Mouse (Mus musculus) olfactory bulb, adult 2 months (tissue): ENCODE data around the gene 5330417H12Rik. TPM values are rescaled to one million over a fixed set of nuclear protein-coding genes. Genes with fewer than 3 reads are reported as not detected.

Source experiments
- H3K27ac ChIP-seq: fragments of 200-500 bp; 2 replicates; pipeline ENCODE4 v1.5.1; 2012; ENCODE audit warnings: low read depth, low read length; ENCODE audit not compliant: insufficient read depth
- H3K4me1 ChIP-seq: fragments of 200-500 bp; 2 replicates; pipeline ENCODE4 v1.6.1; 2012; ENCODE audit warnings: low read length; ENCODE audit not compliant: control insufficient read depth, insufficient read depth
- H3K4me3 ChIP-seq: fragments of 200-500 bp; 2 replicates; pipeline ENCODE4 v1.5.1; 2012; ENCODE audit warnings: mild to moderate bottlenecking, low read depth, low read length, moderate library complexity; ENCODE audit not compliant: insufficient read depth
- CTCF ChIP-seq: fragments of 200-500 bp; IDR thresholded peaks from 2 replicates; pipeline ENCODE4 v1.5.1; 2012; ENCODE audit warnings: low read depth, mild to moderate bottlenecking, low read length, moderate library complexity; ENCODE audit not compliant: insufficient read depth
- POLR2A ChIP-seq: fragments of 200-500 bp; IDR thresholded peaks from 2 replicates; pipeline ENCODE4 v1.6.1; 2012; ENCODE audit warnings: mild to moderate bottlenecking, low read depth, low read length, moderate library complexity; ENCODE audit not compliant: insufficient read depth
- WGBS: fragments of 180-500 bp; shearing (Covaris S2); methylation state at CpG from one replicate; pipeline ENCODE4 v1.1.7; 2018; 5-methylcytosine and 5-hydroxymethylcytosine counted together
- polyA plus RNA-seq: library from polyadenylated mRNA; stranded (reverse); fragments of >200 nt; gene quantifications from 2 replicates; pipeline ENCODE4 v1.2.4, GENCODE M21; 2012; ENCODE audit warnings: low replicate concordance; ENCODE audit not compliant: missing spikeins, insufficient read depth, insufficient read length

Gene 5330417H12Rik
- polyA plus RNA-seq, 1 experiment = not detected

- Histone ChIP-seq H3K4me1 (peaks cover 11% of the 10 kb centered on the region), H3K27ac (no peak overlapping the region), H3K4me3 (no peak overlapping the region)
- 50% methylated on average over 7 of the region's 7 CpGs for WGBS
- no peak for TF ChIP-seq CTCF
- TF ChIP-seq POLR2A = no peak
Measured at GRCm38 (mm10) chr7:107593904-107594303, 31.1 kb downstream of the 5330417H12Rik start.

- Histone ChIP-seq H3K4me3 (no peak overlapping the region), H3K27ac (no peak overlapping the region), H3K4me1 (peaks cover 11% of the 10 kb centered on the region)
- WGBS = 61% methylated on average over 2 of the region's 2 CpGs
- TF ChIP-seq CTCF (no peak), POLR2A (no peak)
Measured at GRCm38 (mm10) chr7:107592641-107593040, 32.3 kb downstream of the 5330417H12Rik start.

DNA sequence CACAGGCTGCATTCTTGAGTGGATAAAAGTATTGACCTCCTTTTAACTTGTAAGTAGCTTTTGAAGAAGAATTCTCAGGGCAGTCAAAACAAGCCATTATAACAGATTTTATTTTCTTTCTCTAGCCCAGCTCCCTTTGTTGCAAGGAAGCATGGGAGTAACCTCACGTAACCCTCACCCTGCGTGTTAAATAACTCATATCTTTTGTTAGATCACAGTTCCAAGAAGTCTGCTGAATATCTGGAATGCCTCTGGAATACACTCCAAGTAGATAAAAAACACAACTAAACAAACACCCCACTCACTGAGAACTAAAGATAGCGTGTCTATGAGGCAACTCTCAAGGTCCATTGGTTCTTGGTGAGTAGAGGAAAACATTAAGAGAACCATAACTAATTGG is 50.7 kb downstream of the 5330417H12Rik start:
- no peak overlapping the region for H3K27ac ChIP-seq
- WGBS = 70% methylated on average over 3 of the region's 3 CpGs
- TF ChIP-seq CTCF (no peak), POLR2A (no peak)
- H3K4me1 ChIP-seq = no peaks in the 10 kb centered on the region
- H3K4me3 ChIP-seq = no peak overlapping the region

Other genes starting within 250 kb of the 5330417H12Rik start
- gene Olfml1, start 57.7 kb downstream of the 5330417H12Rik start, polyA plus RNA-seq = not detected in 2 replicates
- not detected in 2 replicates for gene Ppfibp2, start 30.0 kb downstream of the 5330417H12Rik start, polyA plus RNA-seq
- gene Cyb5r2, start 132.9 kb upstream of the 5330417H12Rik start, polyA plus RNA-seq = not detected in 2 replicates
- not detected in 2 replicates for gene Ovch2, start 176.0 kb upstream of the 5330417H12Rik start, polyA plus RNA-seq
- gene Olfr467, start 187.1 kb upstream of the 5330417H12Rik start, polyA plus RNA-seq = not detected in 2 replicates
- not detected in 2 replicates for gene Olfr469, start 200.4 kb upstream of the 5330417H12Rik start, polyA plus RNA-seq
- gene Olfr470, start 222.3 kb upstream of the 5330417H12Rik start, polyA plus RNA-seq = not detected in 2 replicates